Mouse (Mus musculus): ENCODE measurements around the gene Gm45713. TPM values are rescaled to one million over a fixed set of nuclear protein-coding genes. Genes with fewer than 3 reads are reported as not detected.

The Gm45713 gene
- 0.12 and 0.16 TPM in 2 replicates for polyA plus RNA-seq (2012)

GRCm38 (mm10) chr7:45135993-45136567, at the start of gene Gm45713, which contains the start of gene Flt3l:
Gm45713 (minus strand) TSS chr7:45136231.
Flt3l (minus strand) TSS chr7:45136432.

GRCm38 (mm10) chr7:45180896-45181477, 45.0 kb upstream of the Gm45713 start, which contains the start of gene Pth2:
Pth2 (plus strand) TSS chr7:45180995.

GRCm38 (mm10) chr7:45179469-45179868, 43.4 kb upstream of the Gm45713 start, which contains the start of gene Gfy:
Gfy (minus strand) TSS chr7:45179569.

GRCm38 (mm10) chr7:45163735-45164490, 27.9 kb upstream of the Gm45713 start, which contains the start of gene Slc17a7:
Slc17a7 (plus strand) TSS chr7:45163949.

GRCm38 (mm10) chr7:45154096-45154992, 18.3 kb upstream of the Gm45713 start, which contains the start of the genes Pih1d1 and Aldh16a1:
Pih1d1 (plus strand) TSS chr7:45154303.
Aldh16a1 (minus strand) TSS chr7:45154584.

GRCm38 (mm10) chr7:45128624-45129246, 7.3 kb downstream of the Gm45713 start, which contains the start of gene Rpl13a:
Rpl13a (minus strand) TSS chr7:45128761.

GRCm38 (mm10) chr7:45124224-45125143, 11.5 kb downstream of the Gm45713 start, which contains the start of gene Rps11:
Rps11 (minus strand) TSS chr7:45124439.

GRCm38 (mm10) chr7:45103652-45104180, 32.3 kb downstream of the Gm45713 start, which contains the start of gene Fcgrt:
Fcgrt (minus strand) TSS chr7:45103851.

GRCm38 (mm10) chr7:45092048-45092447, 44.0 kb downstream of the Gm45713 start, which contains the start of gene Rcn3:
Rcn3 (minus strand) TSS chr7:45092221.

Other genes with a start within 250 kb of the Gm45713 start
- gene Med25, start 243.5 kb downstream of the Gm45713 start, polyA plus RNA-seq (2012) = 336 and 362 TPM in 2 replicates
- gene Fuz, start 240.2 kb downstream of the Gm45713 start, polyA plus RNA-seq (2012) = 67.0 and 68.3 TPM in 2 replicates
- 121 TPM in 2 replicates for gene Ap2a1, start 206.7 kb downstream of the Gm45713 start, polyA plus RNA-seq (2012)
- 0.04 and 0.15 TPM in 2 replicates for gene Tsks, start 193.0 kb downstream of the Gm45713 start, polyA plus RNA-seq (2012)
- 1.3 and 2.1 TPM in 2 replicates for gene Cpt1c, start 161.4 kb downstream of the Gm45713 start, polyA plus RNA-seq (2012)
- 133 and 160 TPM in 2 replicates for gene Prmt1, start 149.7 kb downstream of the Gm45713 start, polyA plus RNA-seq (2012)
- gene Irf3, start 138.6 kb downstream of the Gm45713 start, polyA plus RNA-seq (2012) = 112 and 119 TPM in 2 replicates
- 131 and 163 TPM in 2 replicates for gene Bcl2l12, start 137.5 kb downstream of the Gm45713 start, polyA plus RNA-seq (2012)
- gene Scaf1, start 119.9 kb downstream of the Gm45713 start, polyA plus RNA-seq (2012) = 185 and 198 TPM in 2 replicates
- 4.0 TPM in 2 replicates for gene Rras, start 118.3 kb downstream of the Gm45713 start, polyA plus RNA-seq (2012)
- gene Prr12, start 83.3 kb downstream of the Gm45713 start, polyA plus RNA-seq (2012) = 95.4 and 117 TPM in 2 replicates
- gene Nosip, start 73.8 kb downstream of the Gm45713 start, polyA plus RNA-seq (2012) = 144 and 165 TPM in 2 replicates
- 38.8 and 40.5 TPM in 2 replicates for gene Prrg2, start 73.6 kb downstream of the Gm45713 start, polyA plus RNA-seq (2012)
- 36.5 and 65.0 TPM in 2 replicates for gene Rcn3, start 44.0 kb downstream of the Gm45713 start, polyA plus RNA-seq (2012)
- gene Fcgrt, start 32.4 kb downstream of the Gm45713 start, polyA plus RNA-seq (2012) = 7.5 and 10.0 TPM in 2 replicates
- 210 and 224 TPM in 2 replicates for gene Rps11, start 11.8 kb downstream of the Gm45713 start, polyA plus RNA-seq (2012)
- gene Rpl13a, start 7.5 kb downstream of the Gm45713 start, polyA plus RNA-seq (2012) = 4,327 and 5,290 TPM in 2 replicates
- gene Flt3l, start 201 bp upstream of the Gm45713 start, polyA plus RNA-seq (2012) = 15.4 and 21.4 TPM in 2 replicates
- gene Pih1d1, start 18.1 kb upstream of the Gm45713 start, polyA plus RNA-seq (2012) = 67.8 and 81.0 TPM in 2 replicates
- 162 and 165 TPM in 2 replicates for gene Aldh16a1, start 18.4 kb upstream of the Gm45713 start, polyA plus RNA-seq (2012)
- 0.11 and 0.15 TPM in 2 replicates for gene Slc17a7, start 27.7 kb upstream of the Gm45713 start, polyA plus RNA-seq (2012)
- gene Gfy, start 43.3 kb upstream of the Gm45713 start, polyA plus RNA-seq (2012) = 0.16 and 0.29 TPM in 2 replicates
- not detected in 2 replicates for gene Pth2, start 44.8 kb upstream of the Gm45713 start, polyA plus RNA-seq (2012)
- gene Ccdc155, start 68.7 kb upstream of the Gm45713 start, polyA plus RNA-seq (2012) = 0.56 and 1.3 TPM in 2 replicates
- 14.7 and 21.4 TPM in 2 replicates for gene Dkkl1, start 75.9 kb upstream of the Gm45713 start, polyA plus RNA-seq (2012)
- gene Tead2, start 79.5 kb upstream of the Gm45713 start, polyA plus RNA-seq (2012) = 0.82 and 2.2 TPM in 2 replicates
- 173 and 185 TPM in 2 replicates for gene Cd37, start 102.9 kb upstream of the Gm45713 start, polyA plus RNA-seq (2012)
- gene Slc6a16, start 104.9 kb upstream of the Gm45713 start, polyA plus RNA-seq (2012) = not detected in 2 replicates
- 0.09 TPM in 1 of 2 replicates, not detected in the other for gene Slc6a21, start 141.3 kb upstream of the Gm45713 start, polyA plus RNA-seq (2012)
- gene Trpm4, start 197.5 kb upstream of the Gm45713 start, polyA plus RNA-seq (2012) = 3.3 and 5.4 TPM in 2 replicates
- not detected in 2 replicates for gene Hrc, start 199.1 kb upstream of the Gm45713 start, polyA plus RNA-seq (2012)
- gene Ppfia3, start 230.8 kb upstream of the Gm45713 start, polyA plus RNA-seq (2012) = 0.56 TPM in 2 replicates
- 2.3 and 2.6 TPM in 2 replicates for gene Lin7b, start 234.4 kb upstream of the Gm45713 start, polyA plus RNA-seq (2012)